Mouse (Mus musculus) retina, embryonic 14.5 days (tissue): Measurements from ENCODE around the gene Gm3238.
A peak's percentile ranks its signal among the peaks of the same experiment; 100 is the strongest.
"Not testable (repeated sequence)": the region's sequence is repeated elsewhere in the genome, so short reads cannot be mapped to it uniquely, and the experiment has no call there.

Experiments
- DNase-seq: peaks from one replicate; pipeline ENCODE4 v3.0.0-alpha.2; 2015; ENCODE audit warnings: low spot score

Gene Gm3238

GRCm38 (mm10) chr10:77741924-77742688 is 29.0 kb downstream of the Gm3238 start, which contains the start of gene Gm18596:
Gm18596 (minus strand) TSS chr10:77742638.
- not testable (repeated sequence) for DNase-seq

- DNase-seq = no peak
Measured at GRCm38 (mm10) chr10:77738929-77739328, 32.2 kb downstream of the Gm3238 start.

GRCm38 (mm10) chr10:77735928-77736327 is 35.2 kb downstream of the Gm3238 start:
- no peak for DNase-seq

- peak; percentile 43 for DNase-seq
Measured at GRCm38 (mm10) chr10:77729241-77729640, 41.9 kb downstream of the Gm3238 start.

GRCm38 (mm10) chr10:77728280-77728679 is 42.8 kb downstream of the Gm3238 start:
- peak; percentile 13 for DNase-seq

- DNase-seq = no peak
Measured at GRCm38 (mm10) chr10:77726186-77726585, 44.9 kb downstream of the Gm3238 start, which contains the start of gene Gm10100. Gm10100 (plus strand) TSS chr10:77726486.

GRCm38 (mm10) chr10:77724855-77725254 is 46.3 kb downstream of the Gm3238 start:
- DNase-seq = no peak
